Mouse (Mus musculus): Measurements from ENCODE around the gene Tbc1d22a. TPM values are rescaled to one million over a fixed set of nuclear protein-coding genes. Genes with fewer than 3 reads are reported as not detected.

The Tbc1d22a gene
- polyA plus RNA-seq (2016; fragmentation: Nextera tagmentation; extraction: Ambion mirVana): 11.2 and 12.0 TPM in 2 replicates

GRCm38 (mm10) chr15:86213753-86214548 is at the start of gene Tbc1d22a:
Tbc1d22a (plus strand) TSS chr15:86214459.
- peaks cover 6% of the 10 kb centered on the region for H3K36me3 ChIP-seq
- H3K27ac ChIP-seq: peak within 1 kb of the TSS; percentile 88
- peaks cover 18% of the 10 kb centered on the region for H3K4me1 ChIP-seq
- H3K27me3 ChIP-seq (ENCODE audit: low read depth, poor library complexity, severe bottlenecking): no peaks in the 10 kb centered on the region
- peak; percentile 98 for DNase-seq (ENCODE audit: low spot score)
- no peaks in the 10 kb centered on the region for H3K9me3 ChIP-seq (replicated peaks)
- under 1% methylated on average over 64 of the region's 64 CpGs for WGBS
- H3K4me3 ChIP-seq: peak within 1 kb of the TSS; percentile 86

- Histone ChIP-seq H3K27ac (no peak overlapping the region), H3K27me3 (ENCODE audit: low read depth, poor library complexity, severe bottlenecking) (no peaks in the 10 kb centered on the region), H3K36me3 (peaks cover 24% of the 10 kb centered on the region), H3K4me1 (peaks cover 19% of the 10 kb centered on the region), H3K4me3 (no peak overlapping the region), H3K9me3 (replicated peaks) (no peaks in the 10 kb centered on the region)
- no peak for DNase-seq (ENCODE audit: low spot score)
- WGBS: 86% methylated on average over 21 of the region's 21 CpGs
Observed at GRCm38 (mm10) chr15:86164718-86165345, 49.4 kb upstream of the Tbc1d22a start.

GRCm38 (mm10) chr15:86165811-86166590 is 48.3 kb upstream of the Tbc1d22a start:
- Histone ChIP-seq H3K9me3 (replicated peaks) (no peaks in the 10 kb centered on the region), H3K27ac (no peak overlapping the region), H3K4me3 (no peak overlapping the region), H3K27me3 (ENCODE audit: low read depth, poor library complexity, severe bottlenecking) (no peaks in the 10 kb centered on the region), H3K36me3 (peaks cover 24% of the 10 kb centered on the region), H3K4me1 (peaks cover 23% of the 10 kb centered on the region)
- WGBS: 90% methylated on average over 24 of the region's 24 CpGs
- no peak for DNase-seq (ENCODE audit: low spot score)

GRCm38 (mm10) chr15:86167032-86167655 is 47.1 kb upstream of the Tbc1d22a start:
- no peak overlapping the region for H3K4me3 ChIP-seq
- no peaks in the 10 kb centered on the region for H3K27me3 ChIP-seq (ENCODE audit: low read depth, poor library complexity, severe bottlenecking)
- H3K9me3 ChIP-seq (replicated peaks): no peaks in the 10 kb centered on the region
- H3K27ac ChIP-seq: no peak overlapping the region
- no peak for DNase-seq (ENCODE audit: low spot score)
- peaks cover 33% of the 10 kb centered on the region for H3K4me1 ChIP-seq
- peaks cover 13% of the 10 kb centered on the region for H3K36me3 ChIP-seq
- WGBS: 89% methylated on average over 7 of the region's 7 CpGs

GRCm38 (mm10) chr15:86167787-86168504 is 46.3 kb upstream of the Tbc1d22a start:
- Histone ChIP-seq H3K4me3 (no peak overlapping the region), H3K27ac (no peak overlapping the region), H3K9me3 (replicated peaks) (no peaks in the 10 kb centered on the region), H3K27me3 (ENCODE audit: low read depth, poor library complexity, severe bottlenecking) (no peaks in the 10 kb centered on the region), H3K4me1 (peaks cover 41% of the 10 kb centered on the region), H3K36me3 (peaks cover 13% of the 10 kb centered on the region)
- no peak for DNase-seq (ENCODE audit: low spot score)
- WGBS: 86% methylated on average over 10 of the region's 10 CpGs

- peaks cover 47% of the 10 kb centered on the region for H3K4me1 ChIP-seq
- no peak for DNase-seq (ENCODE audit: low spot score)
- 77% methylated on average over 7 of the region's 7 CpGs for WGBS
Observed at GRCm38 (mm10) chr15:86168505-86168867, 45.8 kb upstream of the Tbc1d22a start.

GRCm38 (mm10) chr15:86168941-86169816 is 45.1 kb upstream of the Tbc1d22a start:
- H3K4me1 ChIP-seq: peaks cover 54% of the 10 kb centered on the region
- no peak overlapping the region; the same call in 1 of the 2 replicates for H3K27ac ChIP-seq

More at GRCm38 (mm10) chr15:86168505-86168867, 45.8 kb upstream of the Tbc1d22a start:
- peaks cover 13% of the 10 kb centered on the region for H3K36me3 ChIP-seq
- H3K9me3 ChIP-seq (replicated peaks): no peaks in the 10 kb centered on the region
- H3K27me3 ChIP-seq (ENCODE audit: low read depth, poor library complexity, severe bottlenecking): no peaks in the 10 kb centered on the region
- no peak overlapping the region for H3K4me3 ChIP-seq
- no peak overlapping the region for H3K27ac ChIP-seq

GRCm38 (mm10) chr15:86169817-86170110 is 44.5 kb upstream of the Tbc1d22a start:
- Histone ChIP-seq H3K9me3 (replicated peaks) (no peaks in the 10 kb centered on the region), H3K27me3 (ENCODE audit: low read depth, poor library complexity, severe bottlenecking) (no peaks in the 10 kb centered on the region), H3K4me3 (no peak overlapping the region), H3K27ac (0 out of 2 replicates have a peak overlapping the region, but pooled peaks have one; percentile 17), H3K36me3 (peaks cover 5% of the 10 kb centered on the region; the same call in 1 of the 2 replicates), H3K4me1 (peaks cover 59% of the 10 kb centered on the region)
- DNase-seq (ENCODE audit: low spot score): no peak
- WGBS: 80% methylated on average over 4 of the region's 4 CpGs

More at GRCm38 (mm10) chr15:86168941-86169816, 45.1 kb upstream of the Tbc1d22a start:
- Histone ChIP-seq H3K4me3 (no peak overlapping the region), H3K9me3 (replicated peaks) (no peaks in the 10 kb centered on the region), H3K27me3 (ENCODE audit: low read depth, poor library complexity, severe bottlenecking) (no peaks in the 10 kb centered on the region), H3K36me3 (peaks cover 10% of the 10 kb centered on the region; the same call in 1 of the 2 replicates)
- no peak for DNase-seq (ENCODE audit: low spot score)
- 84% methylated on average over 12 of the region's 12 CpGs for WGBS

GRCm38 (mm10) chr15:86171316-86171715 is 42.9 kb upstream of the Tbc1d22a start:
- DNase-seq (ENCODE audit: low spot score): no peak
- H3K9me3 ChIP-seq (replicated peaks): no peaks in the 10 kb centered on the region
- WGBS: 82% methylated on average over 12 of the region's 12 CpGs
- no peaks in the 10 kb centered on the region for H3K36me3 ChIP-seq
- no peaks in the 10 kb centered on the region for H3K27me3 ChIP-seq (ENCODE audit: low read depth, poor library complexity, severe bottlenecking)
- H3K4me3 ChIP-seq: no peak overlapping the region
- no peak overlapping the region for H3K27ac ChIP-seq
- H3K4me1 ChIP-seq: peaks cover 69% of the 10 kb centered on the region

- WGBS: 60% methylated on average over 3 of the region's 3 CpGs
Observed at GRCm38 (mm10) chr15:86172124-86172523, 42.1 kb upstream of the Tbc1d22a start.

GRCm38 (mm10) chr15:86172526-86172925 is 41.7 kb upstream of the Tbc1d22a start:
- Histone ChIP-seq H3K27ac (no peak overlapping the region), H3K4me1 (peaks cover 76% of the 10 kb centered on the region), H3K9me3 (replicated peaks) (no peaks in the 10 kb centered on the region), H3K27me3 (ENCODE audit: low read depth, poor library complexity, severe bottlenecking) (no peaks in the 10 kb centered on the region), H3K4me3 (no peak overlapping the region), H3K36me3 (no peaks in the 10 kb centered on the region)
- WGBS: 83% methylated on average over 6 of the region's 6 CpGs
- no peak for DNase-seq (ENCODE audit: low spot score)

More at GRCm38 (mm10) chr15:86172124-86172523, 42.1 kb upstream of the Tbc1d22a start:
- DNase-seq (ENCODE audit: low spot score): no peak
- Histone ChIP-seq H3K27me3 (ENCODE audit: low read depth, poor library complexity, severe bottlenecking) (no peaks in the 10 kb centered on the region), H3K36me3 (no peaks in the 10 kb centered on the region), H3K9me3 (replicated peaks) (no peaks in the 10 kb centered on the region), H3K4me1 (peaks cover 76% of the 10 kb centered on the region), H3K4me3 (no peak overlapping the region), H3K27ac (no peak overlapping the region)

Data from limb, embryonic 10.5 days (tissue).